Mouse (Mus musculus): ENCODE measurements around the gene Cyfip1. TPM values are rescaled to one million over a fixed set of nuclear protein-coding genes. Genes with fewer than 3 reads are reported as not detected.
A peak's percentile ranks its signal among the peaks of the same experiment; 100 is the strongest.

Cyfip1 gene
- polyA plus RNA-seq, 1 experiment from 2014 or later = 102 TPM

DNA sequence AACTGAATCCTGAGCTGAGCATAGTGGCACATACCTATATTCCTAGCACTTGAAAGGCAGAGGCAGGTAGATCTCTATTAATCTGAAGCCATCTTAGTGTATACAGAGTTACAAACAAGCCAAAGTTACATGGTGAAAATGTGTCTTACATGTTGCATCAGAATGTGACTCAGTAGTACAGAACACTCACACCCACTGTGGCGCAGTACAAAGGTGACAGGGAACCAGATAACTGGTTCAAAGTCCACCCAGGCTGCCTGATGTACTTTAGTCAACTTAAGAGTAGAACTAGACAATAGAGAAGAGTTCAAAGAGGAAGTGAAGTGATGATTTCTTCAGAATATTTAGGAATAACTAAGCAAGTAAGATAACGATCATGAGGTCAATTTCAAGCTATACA, 93.5 kb downstream of the Cyfip1 start:
- ATAC-seq (replicated peaks; ENCODE audit: low FRiP score, low TSS enrichment, low read depth) = no peak
- 98% methylated on average over 2 of the region's 2 CpGs for WGBS
- no peak overlapping the region for H3K4me2 ChIP-seq (ENCODE audit: low read length)

GRCm38 (mm10) chr7:55938341-55938740, 96.8 kb downstream of the Cyfip1 start:
- H3K9me3 ChIP-seq (ENCODE audit: control insufficient read depth, low read length) = no peaks in the 10 kb centered on the region
- H3K4me3 ChIP-seq (ENCODE audit: low read depth, low read length) = no peak overlapping the region
- no peak overlapping the region for H3K4me2 ChIP-seq (ENCODE audit: low read length)
- no peak overlapping the region for H3K27ac ChIP-seq (ENCODE audit: low read depth)
- ATAC-seq (replicated peaks; ENCODE audit: low FRiP score, low TSS enrichment, low read depth) (no peak), DNase-seq (ENCODE audit: low spot score) (no peak)
- H3K4me1 ChIP-seq (replicated peaks; ENCODE audit: control insufficient read depth, insufficient read depth, low read length) = no peaks in the 10 kb centered on the region
- 92% methylated on average over 4 of the region's 4 CpGs for WGBS
- no peaks in the 10 kb centered on the region for H3K27me3 ChIP-seq (replicated peaks; ENCODE audit: control insufficient read depth, insufficient read depth, low read length)
- H3K36me3 ChIP-seq (ENCODE audit: control insufficient read depth, insufficient read depth, low read length) = peaks cover 25% of the 10 kb centered on the region
- H3K9ac ChIP-seq (ENCODE audit: low read length) = no peak overlapping the region

More for the DNA sequence above, 93.5 kb downstream of the Cyfip1 start:
- no peaks in the 10 kb centered on the region for H3K4me1 ChIP-seq (replicated peaks; ENCODE audit: control insufficient read depth, insufficient read depth, low read length)
- no peaks in the 10 kb centered on the region for H3K27me3 ChIP-seq (replicated peaks; ENCODE audit: control insufficient read depth, insufficient read depth, low read length)
- H3K4me3 ChIP-seq (ENCODE audit: low read depth, low read length) = no peak overlapping the region
- no peaks in the 10 kb centered on the region for H3K9me3 ChIP-seq (ENCODE audit: control insufficient read depth, low read length)
- H3K9ac ChIP-seq (ENCODE audit: low read length) = no peak overlapping the region
- no peak overlapping the region for H3K27ac ChIP-seq (ENCODE audit: low read depth)
- DNase-seq (ENCODE audit: low spot score) = no peak
- peaks cover 42% of the 10 kb centered on the region for H3K36me3 ChIP-seq (ENCODE audit: control insufficient read depth, insufficient read depth, low read length)

GRCm38 (mm10) chr7:55956054-55956453, 114.5 kb downstream of the Cyfip1 start:
- H3K4me1 ChIP-seq (replicated peaks; ENCODE audit: control insufficient read depth, insufficient read depth, low read length) = no peaks in the 10 kb centered on the region; the same call in 1 of the 2 replicates
- no peak overlapping the region for H3K4me3 ChIP-seq (ENCODE audit: low read depth, low read length)
- no peak for ATAC-seq (replicated peaks; ENCODE audit: low FRiP score, low TSS enrichment, low read depth)
- 97% methylated on average over 2 of the region's 2 CpGs for WGBS
- H3K9me3 ChIP-seq (ENCODE audit: control insufficient read depth, low read length) = peaks cover 5% of the 10 kb centered on the region; the same call in 1 of the 2 replicates
- no peak overlapping the region for H3K9ac ChIP-seq (ENCODE audit: low read length)
- no peak overlapping the region for H3K4me2 ChIP-seq (ENCODE audit: low read length)
- H3K27me3 ChIP-seq (replicated peaks; ENCODE audit: control insufficient read depth, insufficient read depth, low read length) = no peaks in the 10 kb centered on the region
- peaks cover 15% of the 10 kb centered on the region for H3K36me3 ChIP-seq (ENCODE audit: control insufficient read depth, insufficient read depth, low read length)
- H3K27ac ChIP-seq (ENCODE audit: low read depth) = no peak overlapping the region
- no peak for DNase-seq (ENCODE audit: low spot score)

DNA sequence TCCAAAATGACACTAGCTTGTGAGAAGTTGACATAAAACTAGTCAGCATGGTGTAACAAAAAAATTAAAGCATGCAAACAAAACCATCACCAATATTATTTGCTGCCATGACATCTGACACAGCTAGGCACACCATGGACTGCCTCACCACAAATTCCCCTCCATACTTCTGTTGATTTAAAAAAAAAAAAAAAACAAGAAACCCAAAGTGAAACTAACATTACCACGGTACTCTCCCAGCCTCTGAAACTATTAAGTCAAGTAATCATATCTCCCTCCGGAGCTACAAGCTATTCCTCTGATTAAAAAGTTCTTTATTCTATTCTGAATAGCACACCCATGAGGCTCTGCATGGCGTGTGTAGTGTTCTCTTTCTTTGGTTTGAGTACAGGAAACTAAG, 115.6 kb downstream of the Cyfip1 start:
- H3K4me3 ChIP-seq (ENCODE audit: low read depth, low read length) = no peak overlapping the region
- peaks cover 5% of the 10 kb centered on the region; the same call in 1 of the 2 replicates for H3K9me3 ChIP-seq (ENCODE audit: control insufficient read depth, low read length)
- peaks cover 15% of the 10 kb centered on the region for H3K36me3 ChIP-seq (ENCODE audit: control insufficient read depth, insufficient read depth, low read length)
- no peaks in the 10 kb centered on the region; the same call in 1 of the 2 replicates for H3K4me1 ChIP-seq (replicated peaks; ENCODE audit: control insufficient read depth, insufficient read depth, low read length)
- WGBS = 93% methylated on average over 3 of the region's 3 CpGs
- no peak for ATAC-seq (replicated peaks; ENCODE audit: low FRiP score, low TSS enrichment, low read depth)
- H3K27me3 ChIP-seq (replicated peaks; ENCODE audit: control insufficient read depth, insufficient read depth, low read length) = no peaks in the 10 kb centered on the region
- no peak overlapping the region for H3K4me2 ChIP-seq (ENCODE audit: low read length)
- DNase-seq (ENCODE audit: low spot score) = no peak
- H3K9ac ChIP-seq (ENCODE audit: low read length) = no peak overlapping the region
- H3K27ac ChIP-seq (ENCODE audit: low read depth) = no peak overlapping the region

DNA sequence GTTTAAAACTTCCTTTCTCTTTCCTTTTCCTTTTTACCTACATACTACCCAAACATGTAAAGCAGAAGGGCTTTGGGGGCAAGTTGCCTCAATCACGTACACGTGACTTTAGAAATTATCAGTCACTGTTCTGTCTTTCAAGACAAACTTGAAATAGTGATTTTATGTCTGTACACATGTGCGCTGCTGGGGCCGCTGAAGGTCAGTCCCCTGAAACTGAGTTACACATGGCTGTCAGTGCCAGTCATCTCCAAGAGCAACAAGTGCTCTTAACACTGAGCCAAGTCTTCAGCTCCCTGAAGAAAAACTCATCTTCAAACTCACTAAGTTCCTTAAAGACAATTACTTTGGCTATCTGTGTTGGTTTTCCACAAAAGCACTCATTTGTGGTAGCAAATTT, 116.4 kb downstream of the Cyfip1 start:
- H3K4me3 ChIP-seq (ENCODE audit: low read depth, low read length) = no peak overlapping the region
- no peak for ATAC-seq (replicated peaks; ENCODE audit: low FRiP score, low TSS enrichment, low read depth)
- no peak overlapping the region for H3K9ac ChIP-seq (ENCODE audit: low read length)
- H3K4me2 ChIP-seq (ENCODE audit: low read length) = no peak overlapping the region
- no peak for DNase-seq (ENCODE audit: low spot score)
- H3K36me3 ChIP-seq (ENCODE audit: control insufficient read depth, insufficient read depth, low read length) = peaks cover 15% of the 10 kb centered on the region
- H3K27ac ChIP-seq (ENCODE audit: low read depth) = no peak overlapping the region
- peaks cover 5% of the 10 kb centered on the region; the same call in 1 of the 2 replicates for H3K9me3 ChIP-seq (ENCODE audit: control insufficient read depth, low read length)
- WGBS = 93% methylated on average over 4 of the region's 4 CpGs
- no peaks in the 10 kb centered on the region for H3K27me3 ChIP-seq (replicated peaks; ENCODE audit: control insufficient read depth, insufficient read depth, low read length)
- H3K4me1 ChIP-seq (replicated peaks; ENCODE audit: control insufficient read depth, insufficient read depth, low read length) = no peaks in the 10 kb centered on the region; the same call in 1 of the 2 replicates

GRCm38 (mm10) chr7:55959801-55960200, 118.3 kb downstream of the Cyfip1 start:
- H3K36me3 ChIP-seq (ENCODE audit: control insufficient read depth, insufficient read depth, low read length) = peaks cover 5% of the 10 kb centered on the region
- WGBS = 94% methylated on average over 3 of the region's 3 CpGs
- H3K9me3 ChIP-seq (ENCODE audit: control insufficient read depth, low read length) = no peaks in the 10 kb centered on the region
- no peak overlapping the region for H3K27ac ChIP-seq (ENCODE audit: low read depth)
- no peak overlapping the region for H3K4me3 ChIP-seq (ENCODE audit: low read depth, low read length)
- ATAC-seq (replicated peaks; ENCODE audit: low FRiP score, low TSS enrichment, low read depth) = no peak
- no peaks in the 10 kb centered on the region for H3K27me3 ChIP-seq (replicated peaks; ENCODE audit: control insufficient read depth, insufficient read depth, low read length)
- H3K9ac ChIP-seq (ENCODE audit: low read length) = no peak overlapping the region
- no peak overlapping the region for H3K4me2 ChIP-seq (ENCODE audit: low read length)
- no peaks in the 10 kb centered on the region; the same call in 1 of the 2 replicates for H3K4me1 ChIP-seq (replicated peaks; ENCODE audit: control insufficient read depth, insufficient read depth, low read length)
- no peak for DNase-seq (ENCODE audit: low spot score)

DNA sequence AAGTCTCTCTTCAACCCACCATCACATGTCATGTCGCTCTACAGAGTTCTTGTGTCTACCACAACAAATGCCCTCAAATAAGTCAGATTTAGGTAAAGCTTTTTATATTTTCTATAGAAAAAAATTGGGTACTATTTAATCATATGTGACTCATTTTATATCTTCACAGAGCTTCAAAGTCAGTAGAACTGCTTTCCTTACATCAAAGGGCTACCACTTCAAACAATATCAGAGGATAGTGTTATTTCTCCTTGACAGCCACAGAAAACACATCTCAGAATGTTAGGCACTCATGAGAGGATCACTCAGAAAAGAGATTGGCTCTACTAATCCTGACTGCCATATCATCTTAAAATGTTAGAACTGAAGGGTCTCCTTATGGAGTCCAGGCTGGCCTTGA, 119.0 kb downstream of the Cyfip1 start:
- H3K4me2 ChIP-seq (ENCODE audit: low read length) = no peak overlapping the region
- no peak for ATAC-seq (replicated peaks; ENCODE audit: low FRiP score, low TSS enrichment, low read depth)
- WGBS = 98% methylated on average over 1 of the region's 1 CpGs

DNA sequence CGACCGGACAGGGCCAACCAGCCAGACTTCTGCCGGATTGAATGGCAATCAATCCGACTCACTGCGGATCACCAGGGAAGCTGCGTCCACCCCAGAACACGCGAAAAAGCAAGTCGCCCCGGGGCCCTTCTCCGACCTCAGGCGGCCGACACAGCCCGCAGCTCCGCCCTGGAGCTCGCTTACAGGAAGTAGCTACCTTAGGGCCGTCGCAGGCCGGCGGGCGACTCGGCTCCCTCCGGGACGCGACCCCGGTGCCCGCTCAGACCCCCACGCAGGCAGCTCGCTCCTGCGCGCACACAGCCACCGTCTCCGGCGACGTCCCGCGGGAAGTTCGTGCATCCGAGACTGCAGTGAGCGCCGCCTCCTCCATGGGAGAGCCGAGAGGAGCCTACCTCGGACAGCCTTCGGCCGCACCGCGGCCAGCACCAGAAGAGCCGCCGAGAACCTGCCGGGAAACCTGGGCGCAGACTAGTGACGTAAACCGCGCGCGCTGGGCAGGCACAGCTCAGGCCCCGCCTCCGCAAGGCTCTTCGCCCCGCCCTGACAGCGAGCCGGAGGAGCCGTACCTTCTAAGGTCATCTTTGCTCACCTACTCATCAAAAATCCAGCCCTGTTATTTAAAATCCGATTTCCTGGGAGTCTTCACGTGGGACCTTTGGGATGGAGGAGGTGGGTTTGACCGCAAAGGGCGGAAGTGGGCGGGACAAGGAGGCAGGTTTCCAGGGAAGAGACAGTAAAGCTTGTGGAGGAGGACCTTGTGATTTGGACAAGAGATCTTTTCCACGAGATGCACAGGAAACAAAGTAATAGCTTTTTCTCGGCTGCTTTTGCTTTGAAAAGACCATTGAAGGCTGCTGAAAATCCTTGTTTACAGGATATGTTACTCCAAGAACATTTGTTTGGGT, 120.7 kb downstream of the Cyfip1 start, which contains the start of gene Nipa2:
Gene Nipa2, minus strand, starts transcription at position 473 of the 905 bp plus-strand sequence.
- peaks cover 3% of the 10 kb centered on the region for H3K36me3 ChIP-seq (ENCODE audit: control insufficient read depth, insufficient read depth, low read length)
- peak within 1 kb of the TSS; percentile 88 for H3K4me3 ChIP-seq (ENCODE audit: low read depth, low read length)
- H3K27me3 ChIP-seq (replicated peaks; ENCODE audit: control insufficient read depth, insufficient read depth, low read length) = no peaks in the 10 kb centered on the region
- peak within 1 kb of the TSS; percentile 76 for H3K4me2 ChIP-seq (ENCODE audit: low read length)
- peak within 1 kb of the TSS; percentile 94 for H3K9ac ChIP-seq (ENCODE audit: low read length)
- ATAC-seq (replicated peaks; ENCODE audit: low FRiP score, low TSS enrichment, low read depth) (peak; percentile 99), DNase-seq (ENCODE audit: low spot score) (peak; percentile 98)
- under 1% methylated on average over 70 of the region's 70 CpGs for WGBS
- peak within 1 kb of the TSS; percentile 93 for H3K27ac ChIP-seq (ENCODE audit: low read depth)
- H3K4me1 ChIP-seq (replicated peaks; ENCODE audit: control insufficient read depth, insufficient read depth, low read length) = no peaks in the 10 kb centered on the region; the same call in 1 of the 2 replicates
- H3K9me3 ChIP-seq (ENCODE audit: control insufficient read depth, low read length) = no peaks in the 10 kb centered on the region

More for the DNA sequence above, 119.0 kb downstream of the Cyfip1 start:
- H3K9me3 ChIP-seq (ENCODE audit: control insufficient read depth, low read length) = no peaks in the 10 kb centered on the region
- no peaks in the 10 kb centered on the region; the same call in 1 of the 2 replicates for H3K4me1 ChIP-seq (replicated peaks; ENCODE audit: control insufficient read depth, insufficient read depth, low read length)
- H3K27ac ChIP-seq (ENCODE audit: low read depth) = no peak overlapping the region
- H3K27me3 ChIP-seq (replicated peaks; ENCODE audit: control insufficient read depth, insufficient read depth, low read length) = no peaks in the 10 kb centered on the region
- H3K36me3 ChIP-seq (ENCODE audit: control insufficient read depth, insufficient read depth, low read length) = peaks cover 3% of the 10 kb centered on the region
- no peak for DNase-seq (ENCODE audit: low spot score)
- H3K9ac ChIP-seq (ENCODE audit: low read length) = no peak overlapping the region
- no peak overlapping the region for H3K4me3 ChIP-seq (ENCODE audit: low read depth, low read length)

All from intestine, embryonic 14.5 days (tissue).